Mouse (Mus musculus) CD4-positive, CD25-positive, alpha-beta regulatory T cell (primary cell): ENCODE measurements around the gene BC100530. TPM values are rescaled to one million over a fixed set of nuclear protein-coding genes. Genes with fewer than 3 reads are reported as not detected.

Experiments
- polyA plus RNA-seq: library from polyadenylated mRNA; unstranded; fragments of 100-300 nt; shearing (Covaris generic); gene quantifications from one replicate; pipeline ENCODE4 v1.2.1, GENCODE M21; 2017

The BC100530 gene
- not detected for polyA plus RNA-seq

GRCm38 (mm10) chr16:36367648-36368047, at the start of gene BC100530:
Gene BC100530, minus strand, starts transcription at chr16:36367748.

GRCm38 (mm10) chr16:36408357-36408756, 40.8 kb upstream of the BC100530 start, which contains the start of gene Stfa2:
Gene Stfa2, minus strand, starts transcription at chr16:36408457.

DNA sequence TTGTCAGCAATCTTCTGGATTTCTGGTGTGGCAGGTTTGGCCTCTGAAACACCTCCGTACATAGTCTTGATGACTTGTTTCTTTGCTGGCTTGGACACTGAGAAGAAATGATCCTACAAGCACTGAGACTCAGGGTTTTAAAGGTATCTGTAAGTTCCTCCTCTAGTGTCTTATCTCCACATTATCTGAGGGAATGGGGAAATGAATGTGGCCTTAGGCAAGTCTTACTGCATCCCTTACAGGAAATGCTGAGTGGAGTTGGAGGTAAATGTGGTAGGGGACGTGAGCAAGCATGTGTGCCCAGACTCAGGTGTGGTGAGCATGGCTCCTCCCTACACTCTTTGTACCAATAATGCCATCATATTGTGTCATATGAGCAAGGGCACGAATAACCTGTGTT, 33.3 kb downstream of the BC100530 start, which contains the start of gene BC117090:
Gene BC117090 (minus strand): TSS at position 101 of the 400 bp plus-strand sequence.

Other genes with a start within 250 kb of the BC100530 start
- 0.06 TPM for gene Csta1, start 236.5 kb downstream of the BC100530 start, polyA plus RNA-seq
- gene Stfa2l1, start 210.9 kb downstream of the BC100530 start, polyA plus RNA-seq: not detected
- gene Gm5483, start 183.5 kb downstream of the BC100530 start, polyA plus RNA-seq: not detected
- not detected for gene Gm5416, start 157.3 kb downstream of the BC100530 start, polyA plus RNA-seq
- not detected for gene 2010005H15Rik, start 146.3 kb downstream of the BC100530 start, polyA plus RNA-seq
- not detected for gene Stfa1, start 90.8 kb downstream of the BC100530 start, polyA plus RNA-seq
- gene BC117090, start 33.4 kb downstream of the BC100530 start, polyA plus RNA-seq: not detected
- gene Stfa2, start 40.7 kb upstream of the BC100530 start, polyA plus RNA-seq: not detected
- not detected for gene Stfa3, start 87.6 kb upstream of the BC100530 start, polyA plus RNA-seq
- not detected for gene Casr, start 194.4 kb upstream of the BC100530 start, polyA plus RNA-seq